Mouse (Mus musculus): ENCODE results near the gene Plxna1. TPM values are rescaled to one million over a fixed set of nuclear protein-coding genes. Genes with fewer than 3 reads are reported as not detected.

The Plxna1 gene
- polyA plus RNA-seq, 2 experiments, result 1.7 to 2.6 TPM

DNA sequence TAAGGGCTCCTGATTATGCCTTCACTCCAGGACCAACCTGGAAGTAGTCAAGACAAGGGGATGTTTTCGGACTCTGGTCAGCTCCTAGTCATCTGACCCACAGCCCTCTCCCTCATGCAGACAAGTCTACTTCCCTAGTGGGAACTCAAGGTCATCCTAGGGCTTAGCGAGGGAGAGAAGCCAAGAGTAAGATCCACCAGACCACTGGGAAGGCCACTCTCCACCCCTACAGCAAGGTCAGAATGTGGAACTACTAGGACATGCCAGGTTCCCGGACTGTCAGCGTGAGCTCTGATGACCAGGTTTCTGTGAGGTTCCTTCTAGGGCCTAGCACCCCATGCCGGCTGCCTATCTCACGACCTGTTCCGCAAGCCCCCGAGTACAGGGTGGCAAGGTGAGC lies 23.7 kb downstream of the Plxna1 start:
- H3K27me3 ChIP-seq (ENCODE audit: control insufficient read depth, insufficient read depth, low read length), result no peaks in the 10 kb centered on the region
- H3K4me3 ChIP-seq (ENCODE audit: insufficient read depth in 1 of 2, low read depth in 2 of 2, low read length in 2 of 2), result no peak overlapping the region
- no peaks in the 10 kb centered on the region for H3K9me3 ChIP-seq (ENCODE audit: control insufficient read depth, low read length)
- no peak for DNase-seq (ENCODE audit: low read depth in 3 of 3, low spot score in 3 of 3)
- H3K27ac ChIP-seq, result no peak overlapping the region
- no peak for ATAC-seq (ENCODE audit: insufficient read depth)
- TF ChIP-seq CTCF (IDR thresholded peaks at IDR 0.05; ENCODE audit: low read depth), result no peak
- no peak for TF ChIP-seq EP300 (IDR thresholded peaks at IDR 0.05; ENCODE audit: low read depth)
- 72% methylated on average over 8 of the region's 8 CpGs for WGBS (ENCODE audit: insufficient replicate concordance)
- no peak overlapping the region for H3K9ac ChIP-seq (replicated peaks)
- no peak overlapping the region for H3K4me2 ChIP-seq (ENCODE audit: low read depth)
- no peaks in the 10 kb centered on the region for H3K4me1 ChIP-seq (replicated peaks; ENCODE audit: control insufficient read depth in 2 of 2, insufficient read depth in 2 of 2, low read length in 1 of 2)
- no peaks in the 10 kb centered on the region for H3K36me3 ChIP-seq (replicated peaks; ENCODE audit: control insufficient read depth, insufficient read depth, low read depth)

DNA sequence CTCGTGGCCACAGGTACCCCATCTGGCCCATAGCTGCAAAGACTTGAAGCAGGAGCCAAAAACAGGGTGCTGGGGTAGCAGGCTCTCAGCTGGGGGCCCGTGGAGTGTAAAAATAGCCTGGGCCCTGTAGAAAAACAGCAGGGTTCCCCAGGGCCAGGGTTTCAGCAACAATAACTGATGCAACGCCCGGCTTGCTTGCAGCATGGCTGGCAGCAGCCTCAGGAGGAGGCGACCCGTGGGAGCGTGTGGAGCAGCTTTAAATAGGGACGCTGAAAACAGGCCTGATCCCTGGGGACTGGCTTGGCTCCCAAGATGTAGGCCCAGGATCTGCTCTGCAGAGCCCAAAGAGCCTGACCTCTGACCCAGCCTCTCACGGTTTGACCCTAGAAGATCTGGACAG lies 24.8 kb downstream of the Plxna1 start:
- 65% methylated on average over 9 of the region's 9 CpGs for WGBS (ENCODE audit: insufficient replicate concordance)
- Histone ChIP-seq H3K9me3 (ENCODE audit: control insufficient read depth, low read length) (no peaks in the 10 kb centered on the region), H3K27ac (no peak overlapping the region), H3K4me2 (ENCODE audit: low read depth) (no peak overlapping the region), H3K27me3 (ENCODE audit: control insufficient read depth, insufficient read depth, low read length) (no peaks in the 10 kb centered on the region), H3K36me3 (replicated peaks; ENCODE audit: control insufficient read depth, insufficient read depth, low read depth) (no peaks in the 10 kb centered on the region), H3K4me1 (replicated peaks; ENCODE audit: control insufficient read depth in 2 of 2, insufficient read depth in 2 of 2, low read length in 1 of 2) (no peaks in the 10 kb centered on the region), H3K9ac (replicated peaks) (no peak overlapping the region), H3K4me3 (ENCODE audit: insufficient read depth in 1 of 2, low read depth in 2 of 2, low read length in 2 of 2) (no peak overlapping the region)
- TF ChIP-seq CTCF (IDR thresholded peaks at IDR 0.05; ENCODE audit: low read depth) (no peak), EP300 (IDR thresholded peaks at IDR 0.05; ENCODE audit: low read depth) (no peak)
- no peak for DNase-seq (ENCODE audit: low read depth in 3 of 3, low spot score in 3 of 3)
- ATAC-seq (ENCODE audit: insufficient read depth), result no peak

DNA sequence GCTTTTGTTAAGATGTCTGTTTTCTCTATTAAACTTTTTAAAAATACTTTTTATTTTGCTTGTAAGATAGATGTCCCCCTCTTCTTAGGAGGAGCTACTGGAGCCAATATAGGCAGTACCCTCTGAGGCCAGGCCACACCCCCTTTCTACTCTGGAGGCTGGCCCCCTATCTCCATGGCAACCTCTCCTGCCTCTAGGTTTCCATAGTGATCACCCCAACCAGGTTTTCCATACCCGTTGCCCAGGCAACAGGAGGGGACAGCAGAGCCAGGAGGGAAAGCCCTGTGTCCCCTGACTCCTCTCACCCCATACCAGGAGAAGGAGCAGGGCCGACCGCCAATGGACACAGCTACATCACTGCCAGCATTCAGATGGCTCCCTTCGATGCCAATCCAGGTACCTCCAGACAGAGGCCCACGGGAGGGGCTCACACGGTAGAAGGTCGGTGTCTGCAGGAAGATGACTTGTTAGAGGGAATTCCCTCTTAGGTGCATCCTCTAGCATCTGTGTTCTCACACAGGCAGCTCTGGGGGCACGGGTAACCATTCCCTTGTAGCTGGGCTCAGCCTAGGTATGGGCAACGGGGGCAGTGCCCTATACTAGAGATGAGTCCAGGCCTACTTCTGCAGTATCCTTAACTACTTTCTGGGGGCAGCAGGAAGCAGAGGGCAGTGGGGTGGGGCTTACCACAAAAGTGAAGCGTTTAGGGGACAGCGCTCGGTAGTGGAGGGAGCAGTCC lies 28.3 kb downstream of the Plxna1 start:
- Histone ChIP-seq H3K9me3 (ENCODE audit: control insufficient read depth, low read length) (no peaks in the 10 kb centered on the region), H3K27me3 (ENCODE audit: control insufficient read depth, insufficient read depth, low read length) (no peaks in the 10 kb centered on the region), H3K27ac (no peak overlapping the region), H3K4me2 (ENCODE audit: low read depth) (no peak overlapping the region), H3K9ac (replicated peaks) (no peak overlapping the region), H3K36me3 (replicated peaks; ENCODE audit: control insufficient read depth, insufficient read depth, low read depth) (no peaks in the 10 kb centered on the region), H3K4me3 (ENCODE audit: insufficient read depth in 1 of 2, low read depth in 2 of 2, low read length in 2 of 2) (no peak overlapping the region), H3K4me1 (replicated peaks; ENCODE audit: control insufficient read depth in 2 of 2, insufficient read depth in 2 of 2, low read length in 1 of 2) (no peaks in the 10 kb centered on the region)
- no peak for ATAC-seq (ENCODE audit: insufficient read depth)
- no peak for TF ChIP-seq EP300 (IDR thresholded peaks at IDR 0.05; ENCODE audit: low read depth)
- TF ChIP-seq CTCF (IDR thresholded peaks at IDR 0.05; ENCODE audit: low read depth), result no peak
- WGBS (ENCODE audit: insufficient replicate concordance), result 80% methylated on average over 12 of the region's 12 CpGs
- no peak for DNase-seq (ENCODE audit: low read depth in 3 of 3, low spot score in 3 of 3)

DNA sequence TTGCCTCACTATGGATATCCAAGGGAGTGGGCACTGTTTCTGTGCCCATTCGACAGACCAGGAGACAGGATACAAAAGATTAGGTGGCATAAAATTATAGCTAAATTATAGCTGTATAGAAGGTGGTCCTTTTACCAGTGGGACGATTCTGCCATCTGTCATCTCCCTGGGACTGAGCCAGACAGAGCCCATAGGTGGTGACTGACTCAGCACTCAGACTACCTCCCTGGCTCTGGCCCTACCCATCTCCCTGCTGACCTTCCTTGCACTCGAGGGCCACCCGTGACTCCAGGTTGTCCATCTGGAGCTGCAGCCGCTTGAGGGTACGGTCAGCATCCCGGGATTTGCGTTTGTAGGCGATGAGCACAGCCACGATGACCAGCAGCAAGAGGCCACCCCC lies 31.5 kb downstream of the Plxna1 start:
- Histone ChIP-seq H3K9me3 (ENCODE audit: control insufficient read depth, low read length) (no peaks in the 10 kb centered on the region), H3K36me3 (replicated peaks; ENCODE audit: control insufficient read depth, insufficient read depth, low read depth) (no peaks in the 10 kb centered on the region), H3K4me2 (ENCODE audit: low read depth) (no peak overlapping the region), H3K4me3 (ENCODE audit: insufficient read depth in 1 of 2, low read depth in 2 of 2, low read length in 2 of 2) (no peak overlapping the region), H3K4me1 (replicated peaks; ENCODE audit: control insufficient read depth in 2 of 2, insufficient read depth in 2 of 2, low read length in 1 of 2) (no peaks in the 10 kb centered on the region), H3K27me3 (ENCODE audit: control insufficient read depth, insufficient read depth, low read length) (no peaks in the 10 kb centered on the region), H3K27ac (no peak overlapping the region), H3K9ac (replicated peaks) (no peak overlapping the region)
- TF ChIP-seq CTCF (IDR thresholded peaks at IDR 0.05; ENCODE audit: low read depth) (no peak), EP300 (IDR thresholded peaks at IDR 0.05; ENCODE audit: low read depth) (no peak)
- DNase-seq (ENCODE audit: low read depth in 3 of 3, low spot score in 3 of 3), result no peak
- ATAC-seq (ENCODE audit: insufficient read depth), result no peak
- WGBS (ENCODE audit: insufficient replicate concordance), result 79% methylated on average over 10 of the region's 10 CpGs

DNA sequence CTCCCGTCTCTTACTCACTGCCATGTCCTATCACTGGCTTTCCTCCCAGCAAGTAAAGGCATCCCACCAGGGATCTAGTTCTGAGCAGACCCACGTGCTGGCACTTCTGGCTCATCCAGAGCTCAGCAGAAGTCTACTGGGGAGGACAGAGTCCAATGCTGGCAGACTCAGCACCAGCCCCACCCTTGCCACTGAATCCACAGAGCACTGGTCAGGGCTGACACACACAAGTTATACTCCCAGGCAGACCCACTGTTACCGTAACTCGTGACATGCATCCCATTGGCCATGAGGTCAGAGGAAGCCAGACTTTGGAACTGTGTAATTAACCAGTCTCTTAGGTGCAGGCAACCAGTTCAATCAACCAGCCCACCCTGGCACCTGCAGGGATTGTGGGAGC lies 33.8 kb downstream of the Plxna1 start:
- H3K36me3 ChIP-seq (replicated peaks; ENCODE audit: control insufficient read depth, insufficient read depth, low read depth), result no peaks in the 10 kb centered on the region
- 66% methylated on average over 4 of the region's 4 CpGs for WGBS (ENCODE audit: insufficient replicate concordance)
- H3K27ac ChIP-seq, result no peak overlapping the region

More for the DNA sequence above, 33.8 kb downstream of the Plxna1 start:
- Histone ChIP-seq H3K4me3 (ENCODE audit: insufficient read depth in 1 of 2, low read depth in 2 of 2, low read length in 2 of 2) (no peak overlapping the region), H3K9me3 (ENCODE audit: control insufficient read depth, low read length) (no peaks in the 10 kb centered on the region), H3K27me3 (ENCODE audit: control insufficient read depth, insufficient read depth, low read length) (no peaks in the 10 kb centered on the region), H3K4me2 (ENCODE audit: low read depth) (no peak overlapping the region), H3K9ac (replicated peaks) (no peak overlapping the region), H3K4me1 (replicated peaks; ENCODE audit: control insufficient read depth in 2 of 2, insufficient read depth in 2 of 2, low read length in 1 of 2) (no peaks in the 10 kb centered on the region)
- ATAC-seq (ENCODE audit: insufficient read depth) (no peak), DNase-seq (ENCODE audit: low read depth in 3 of 3, low spot score in 3 of 3) (no peak)
- TF ChIP-seq CTCF (IDR thresholded peaks at IDR 0.05; ENCODE audit: low read depth), result no peak
- no peak for TF ChIP-seq EP300 (IDR thresholded peaks at IDR 0.05; ENCODE audit: low read depth)
